Mouse (Mus musculus) splenic B cell, adult 2 months (primary cell): ENCODE data around the gene Itpripl2.

Experiments used
- DNase-seq: peaks from one replicate; pipeline ENCODE4 v3.0.0-alpha.2; 2011; ENCODE audit warnings: low read depth, low spot score
- H3K27me3 ChIP-seq: 2 replicates; pipeline ENCODE4 v1.6.1; 2012; ENCODE audit warnings: mild to moderate bottlenecking, low read length, moderate library complexity, mixed read lengths; ENCODE audit not compliant: control insufficient read depth, poor library complexity, insufficient read depth, severe bottlenecking
- H3K36me3 ChIP-seq: 2 replicates; pipeline ENCODE4 v1.6.1; 2012; ENCODE audit warnings: mild to moderate bottlenecking, low read length, moderate library complexity, mixed read lengths; ENCODE audit not compliant: control insufficient read depth, poor library complexity, insufficient read depth, severe bottlenecking

Itpripl2 gene

GRCm38 (mm10) chr7:118437101-118437802 lies 54.5 kb downstream of the Itpripl2 start:
- H3K36me3 ChIP-seq, result no peaks in the 10 kb centered on the region
- no peaks in the 10 kb centered on the region for H3K27me3 ChIP-seq
- DNase-seq, result peak; percentile 43
